Mouse (Mus musculus): ENCODE results near the gene Samd13.

Samd13 gene

DNA sequence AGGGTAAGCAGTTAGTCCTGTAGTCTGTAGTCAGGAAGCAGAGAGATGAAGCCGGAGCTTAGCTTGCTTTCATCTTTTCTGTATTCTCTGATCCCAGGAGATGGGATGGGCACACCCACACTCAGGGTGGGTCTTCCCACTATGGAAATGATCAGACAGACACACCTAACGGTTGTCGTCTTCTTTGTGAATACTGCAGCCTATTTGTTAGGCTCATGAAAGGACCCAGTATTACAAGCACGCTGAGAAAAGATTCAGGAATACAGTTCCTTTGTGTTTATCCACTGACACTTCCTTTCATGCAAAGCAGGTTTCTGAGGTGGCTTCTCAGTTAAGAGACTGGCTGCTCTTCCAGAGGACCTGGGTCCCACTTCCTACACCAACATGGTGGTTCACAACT is 74.1 kb downstream of the Samd13 start:
- DNase-seq = no peak

GRCm38 (mm10) chr3:146610322-146610721 is 75.1 kb downstream of the Samd13 start:
- DNase-seq = no peak

GRCm38 (mm10) chr3:146607368-146607767 is 78.0 kb downstream of the Samd13 start:
- DNase-seq = no peak

- DNase-seq = no peak
Observed at GRCm38 (mm10) chr3:146604647-146605046, 80.7 kb downstream of the Samd13 start.

DNA sequence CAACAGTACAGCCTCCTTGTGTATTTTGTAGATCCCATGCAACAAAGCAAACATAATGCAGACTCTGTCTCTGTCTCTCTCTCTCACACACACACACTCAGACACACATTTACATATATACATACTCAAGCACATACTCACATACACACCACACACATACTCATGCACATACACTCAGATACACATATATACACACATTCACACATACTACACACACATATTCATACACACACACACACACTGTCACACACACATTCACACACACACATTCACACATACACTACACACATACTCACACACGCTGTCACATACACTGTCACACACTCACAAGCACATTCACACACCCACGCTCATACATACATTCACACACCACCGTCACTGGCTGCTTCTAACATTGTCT is 82.9 kb downstream of the Samd13 start:
- DNase-seq = no peak

DNA sequence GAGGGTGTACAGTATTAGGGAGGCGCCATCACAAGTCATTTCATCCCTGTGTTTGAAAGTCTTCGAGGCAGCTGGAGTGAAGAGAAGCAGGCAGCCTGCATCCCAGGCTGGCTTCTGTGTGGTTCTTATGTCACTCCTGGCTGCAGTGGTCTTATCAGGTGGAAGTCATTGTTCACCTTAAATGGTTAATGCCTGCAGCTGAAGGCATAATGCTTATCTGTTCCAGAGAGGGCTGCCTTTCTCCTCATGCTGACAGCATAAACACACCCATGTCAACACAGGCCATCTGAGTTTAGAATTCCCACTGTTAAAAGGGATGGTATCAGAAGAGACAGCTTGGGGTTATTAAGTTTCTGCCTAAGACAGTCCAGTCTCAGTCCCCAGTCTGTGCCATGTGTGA is 84.2 kb downstream of the Samd13 start:
- no peak for DNase-seq

DNA sequence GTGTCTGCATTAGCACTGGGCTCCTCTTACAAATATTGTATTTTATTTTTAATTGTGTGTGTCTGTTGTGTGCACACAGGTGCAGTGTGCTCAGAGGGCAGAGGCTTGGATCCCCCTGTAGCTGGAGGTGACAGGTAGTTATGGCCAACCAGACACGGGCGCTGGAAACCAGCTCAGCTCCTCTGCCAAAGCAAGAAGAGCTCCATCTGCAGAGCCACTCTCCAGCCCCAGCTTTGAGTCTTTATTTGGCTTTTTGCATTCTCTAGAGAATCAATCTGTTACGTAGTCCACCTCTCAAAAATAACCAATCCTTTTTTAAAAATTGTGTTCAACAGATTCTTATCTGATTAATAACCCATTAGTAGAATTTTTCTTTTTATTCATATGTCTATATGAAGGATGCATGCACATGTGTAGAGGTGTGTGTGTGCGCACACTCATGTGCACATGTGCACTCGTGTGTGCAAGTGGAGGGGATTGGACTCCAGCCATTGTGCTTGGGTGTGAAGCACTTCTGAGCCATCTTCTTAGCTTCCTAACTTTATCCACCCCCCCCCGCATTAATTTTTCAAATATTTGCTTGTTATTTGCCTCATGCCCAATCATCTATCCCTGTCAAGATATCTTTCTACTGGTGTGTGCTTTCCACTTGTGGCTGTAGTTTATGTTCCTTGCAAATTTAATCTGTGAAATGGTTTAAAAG is 86.0 kb downstream of the Samd13 start:
- no peak for DNase-seq

DNA sequence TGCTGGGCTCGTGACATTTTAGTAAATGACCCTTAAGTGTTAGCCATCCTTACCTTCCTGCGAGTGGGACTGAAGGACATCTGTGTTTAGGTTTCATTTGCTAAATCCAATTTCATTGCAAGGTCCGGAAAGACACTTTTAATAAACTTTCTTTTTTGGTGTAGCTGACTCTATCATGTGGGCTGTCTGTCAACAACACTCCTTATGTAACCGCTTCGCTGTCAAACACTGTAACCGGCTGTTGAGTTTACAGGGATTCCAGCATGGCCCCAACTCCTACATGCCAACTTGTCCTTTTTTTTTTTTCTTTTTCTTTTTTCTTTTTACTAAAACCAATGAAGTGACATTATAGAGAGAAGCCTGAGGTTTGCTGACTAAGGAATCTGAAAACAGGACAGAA is 87.0 kb downstream of the Samd13 start:
- no peak for DNase-seq

GRCm38 (mm10) chr3:146596864-146597263 is 88.5 kb downstream of the Samd13 start:
- DNase-seq = no peak

- no peak for DNase-seq
Observed at GRCm38 (mm10) chr3:146596387-146596786, 89.0 kb downstream of the Samd13 start.

DNA sequence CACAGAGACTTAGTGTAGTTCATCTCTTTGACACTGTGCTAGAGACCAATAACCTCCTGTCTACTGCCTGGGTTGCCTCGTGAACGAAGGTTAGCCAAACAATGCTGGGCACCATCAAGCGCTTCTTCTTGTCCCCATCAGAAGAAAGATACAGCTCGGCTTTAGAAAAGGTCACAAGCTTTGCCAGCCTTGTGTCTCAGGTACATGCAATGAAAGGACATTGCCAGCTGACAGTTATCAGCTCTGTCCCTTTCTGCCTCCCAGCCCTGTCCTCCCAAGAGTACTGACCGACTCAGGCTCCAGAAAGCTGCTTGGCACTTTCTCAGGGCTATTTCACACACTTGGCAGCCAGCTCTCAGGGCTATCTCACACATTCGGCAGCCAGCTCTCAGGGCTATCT is 90.0 kb downstream of the Samd13 start:
- no peak for DNase-seq

All from thymus, postnatal 25 days (tissue).